Comparison of ENCODE assay signal across 8 mouse cellular contexts in the genomic region with DNA sequence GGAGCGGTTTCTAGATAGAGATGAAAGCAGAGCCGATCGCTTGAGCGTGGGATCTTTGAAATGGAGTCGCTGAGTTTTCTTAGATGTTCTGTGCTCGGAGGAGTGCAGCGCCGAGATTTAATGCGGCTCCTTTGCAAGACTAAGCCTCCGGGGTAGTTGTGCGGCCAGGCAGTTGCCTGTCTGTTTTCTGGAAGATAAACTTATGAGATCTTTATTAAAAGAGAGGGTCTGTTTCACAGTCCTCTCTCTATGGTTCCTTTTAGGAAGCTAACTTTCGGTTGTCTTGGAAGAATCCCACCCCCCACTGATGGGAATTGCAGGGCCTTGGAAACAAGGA. TPM values are rescaled to one million over a fixed set of nuclear protein-coding genes. Genes with fewer than 3 reads are reported as not detected.
A peak's percentile ranks its signal among the peaks of the same experiment; 100 is the strongest.
DNase-seq lines count a peak whose midpoint lies in the region; ATAC-seq and TF ChIP-seq lines count a peak whose summit lies in the region.

No protein-coding gene starts in this region.

- no peak for TF ChIP-seq CTCF in lung, adult 2 months (IDR thresholded peaks at IDR 0.05; ENCODE audit: insufficient read depth, low read length)
- no peak for TF ChIP-seq CTCF in embryonic fibroblast, embryonic 13.5 days (IDR thresholded peaks at IDR 0.05; ENCODE audit: borderline replicate concordance, insufficient read depth, low read length)
- no peak for TF ChIP-seq CTCF in intestine, postnatal 0 days (IDR thresholded peaks at IDR 0.05; ENCODE audit: low read depth)

- H3K36me3 ChIP-seq in intestine, postnatal 0 days (ENCODE audit: control insufficient read depth, insufficient read depth) = no peaks in the 10 kb centered on the region
- no peaks in the 10 kb centered on the region for H3K36me3 ChIP-seq in neural tube, embryonic 15.5 days

- no peak for DNase-seq in lung, adult 2 months
- DNase-seq in lung, postnatal 25 days (ENCODE audit: low spot score) = no peak
- DNase-seq in retina, postnatal 1 day = no peak
- no peak for DNase-seq in cerebellum, adult 11 months
- DNase-seq in T-cell, adult 2 months (ENCODE audit: low spot score) = no peak

- ATAC-seq in intestine, postnatal 0 days = no peak
- no peak for ATAC-seq in neural tube, embryonic 15.5 days (ENCODE audit: low FRiP score)

- H3K27ac ChIP-seq in embryonic fibroblast, embryonic 13.5 days (ENCODE audit: insufficient read depth, low read length) = peak overlapping the region; percentile 76
- H3K27ac ChIP-seq in intestine, postnatal 0 days (ENCODE audit: low read depth, low read length) = peak overlapping the region; percentile 79
- H3K27ac ChIP-seq in neural tube, embryonic 15.5 days (replicated peaks) = peak overlapping the region; percentile 80

- no peak for TF ChIP-seq POLR2A in lung, adult 2 months (IDR thresholded peaks at IDR 0.05; ENCODE audit: borderline replicate concordance, extremely low read depth, low read depth, low read length)
- no peak for TF ChIP-seq POLR2A in embryonic fibroblast, embryonic 13.5 days (IDR thresholded peaks at IDR 0.05; ENCODE audit: low read depth, low read length)

- H3K4me1 ChIP-seq in lung, adult 2 months (ENCODE audit: control insufficient read depth, insufficient read depth, low read length) = no peaks in the 10 kb centered on the region
- H3K4me1 ChIP-seq in embryonic fibroblast, embryonic 13.5 days (ENCODE audit: control insufficient read depth, insufficient read depth, low read length) = peaks cover 8% of the 10 kb centered on the region; the same call in 1 of the 2 replicates
- H3K4me1 ChIP-seq in intestine, postnatal 0 days (replicated peaks; ENCODE audit: control insufficient read depth, insufficient read depth, low read length) = no peaks in the 10 kb centered on the region
- H3K4me1 ChIP-seq in neural tube, embryonic 15.5 days = peaks cover 17% of the 10 kb centered on the region

- H3K27me3 ChIP-seq in intestine, postnatal 0 days (replicated peaks; ENCODE audit: control insufficient read depth, insufficient read depth, low read length) = no peaks in the 10 kb centered on the region
- H3K27me3 ChIP-seq in neural tube, embryonic 15.5 days (replicated peaks) = no peaks in the 10 kb centered on the region

- peak overlapping the region; percentile 59 for H3K4me3 ChIP-seq in lung, adult 2 months (replicated peaks; ENCODE audit: extremely low read depth, low read depth, low read length)
- H3K4me3 ChIP-seq in embryonic fibroblast, embryonic 13.5 days (ENCODE audit: insufficient read depth, low read length) = peak overlapping the region; percentile 54
- peak overlapping the region; percentile 91 for H3K4me3 ChIP-seq in intestine, postnatal 0 days (ENCODE audit: low read depth, low read length)
- peak overlapping the region; percentile 81 for H3K4me3 ChIP-seq in neural tube, embryonic 15.5 days (replicated peaks)

- no peaks in the 10 kb centered on the region for H3K9me3 ChIP-seq in intestine, postnatal 0 days (ENCODE audit: control insufficient read depth)
- H3K9me3 ChIP-seq in neural tube, embryonic 15.5 days (replicated peaks) = no peaks in the 10 kb centered on the region

- 2% methylated on average over 12 of the region's 12 CpGs for WGBS in lung, adult 2 months
- WGBS in intestine, postnatal 0 days = 1% methylated on average over 12 of the region's 12 CpGs
- WGBS in neural tube, embryonic 15.5 days = under 1% methylated on average over 12 of the region's 12 CpGs

- peak overlapping the region; percentile 88 for H3K4me2 ChIP-seq in intestine, postnatal 0 days (replicated peaks; ENCODE audit: low read depth)
- peak overlapping the region; percentile 95 for H3K4me2 ChIP-seq in neural tube, embryonic 15.5 days

- peak overlapping the region; percentile 74 for H3K9ac ChIP-seq in intestine, postnatal 0 days (ENCODE audit: low read depth, low read length)
- peak overlapping the region; percentile 64 for H3K9ac ChIP-seq in neural tube, embryonic 15.5 days (replicated peaks)

RNA-seq across cellular contexts. Expression of a gene that starts 3.4 kb away (rescaled TPM):
- 21.5 and 24.9 TPM in 2 replicates for polyA plus RNA-seq in lung, adult 2 months (2012; rRNA removed)
- 245 and 297 TPM in 2 replicates for polyA plus RNA-seq in embryonic fibroblast, embryonic 13.5 days (2011; ENCODE audit: insufficient read length, low read depth, missing spikeins)
- polyA plus RNA-seq in intestine, postnatal 0 days (2015; fragmentation: Nextera tagmentation; extraction: Ambion mirVana) = 10.4 and 10.7 TPM in 2 replicates
- 12.3 and 12.5 TPM in 2 replicates for polyA plus RNA-seq in neural tube, embryonic 15.5 days (2015; fragmentation: Nextera tagmentation; extraction: Ambion mirVana)
